Mouse (Mus musculus) layer of hippocampus, adult 11-12 months (tissue): ENCODE results near the gene Serp2.
A peak's percentile ranks its signal among the peaks of the same experiment; 100 is the strongest.

ENCODE experiments used
- DNase-seq: peaks from one replicate; pipeline ENCODE4 v3.0.0; 2022; ENCODE audit warnings: low spot score

Serp2 gene

DNA sequence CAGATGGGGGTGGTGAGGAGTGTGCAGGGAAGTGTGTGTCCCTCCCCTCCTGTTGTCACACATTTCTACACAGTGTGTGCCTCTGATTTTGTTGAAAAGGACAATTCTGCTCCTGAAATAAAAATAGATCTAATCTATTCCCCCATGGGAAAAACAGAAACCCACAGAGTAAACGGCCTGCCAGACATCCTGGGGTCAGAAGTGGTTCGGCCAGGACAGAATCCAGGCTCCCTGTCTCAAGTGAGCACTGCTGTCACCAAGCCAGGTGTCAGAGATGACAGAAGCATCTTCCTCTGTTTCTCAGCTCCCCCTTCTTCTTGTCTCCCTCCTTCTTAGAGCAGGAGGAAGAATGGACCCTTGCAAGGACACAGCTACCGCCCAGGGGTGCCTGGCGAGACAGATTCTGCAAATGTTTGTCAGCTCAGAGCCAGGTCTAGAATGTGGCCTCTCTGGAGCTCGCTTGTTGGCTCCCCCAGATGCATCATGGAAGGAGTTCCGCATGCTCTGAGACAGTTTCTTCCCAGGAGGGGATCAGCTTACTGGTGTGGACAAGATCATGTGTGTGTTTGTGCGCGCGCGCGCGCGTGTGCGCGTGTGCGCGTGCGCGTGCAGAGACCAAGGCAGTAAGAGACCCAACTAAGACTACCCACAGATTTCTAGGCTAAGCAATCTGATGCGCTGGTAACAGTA, 29.5 kb downstream of the Serp2 start:
- DNase-seq: no peak

DNA sequence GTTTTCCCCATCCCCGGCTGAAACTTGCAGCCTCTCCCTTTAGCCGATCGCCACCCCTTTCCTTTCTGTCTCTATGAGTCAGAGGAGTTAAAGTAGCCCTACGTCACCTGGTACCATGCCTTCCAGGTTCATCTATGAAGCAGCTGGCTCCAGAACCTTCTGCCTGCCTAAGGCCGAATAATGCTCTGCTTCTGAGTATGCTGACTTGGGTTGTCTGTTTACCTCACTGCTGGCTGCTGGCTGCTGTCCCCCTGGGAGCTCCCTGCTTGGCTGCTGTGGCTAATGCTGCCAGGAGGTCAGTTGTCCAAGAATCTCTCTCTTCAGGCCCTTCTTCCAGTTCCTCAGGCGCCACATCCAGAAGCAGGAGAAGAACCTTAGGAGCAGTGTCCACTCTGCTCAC, 30.2 kb downstream of the Serp2 start:
- DNase-seq: no peak

DNA sequence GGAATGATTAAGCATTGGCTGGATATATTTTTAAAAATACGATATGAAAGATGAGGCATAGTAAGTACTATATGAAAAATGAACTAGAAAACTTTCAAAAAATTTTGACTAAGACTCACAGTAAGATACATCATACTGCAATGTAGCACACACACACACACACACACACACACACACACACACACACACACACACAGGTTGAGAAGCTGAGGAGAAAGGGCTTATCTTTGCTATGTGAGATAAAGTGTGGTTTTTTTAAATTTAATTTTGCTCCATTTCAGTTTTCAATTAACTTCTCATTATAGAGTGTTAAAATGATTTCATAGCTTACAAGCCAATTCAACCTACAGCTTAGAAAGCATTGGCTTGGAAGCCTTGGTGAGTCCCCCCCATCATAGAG, 33.3 kb downstream of the Serp2 start:
- no peak for DNase-seq

DNA sequence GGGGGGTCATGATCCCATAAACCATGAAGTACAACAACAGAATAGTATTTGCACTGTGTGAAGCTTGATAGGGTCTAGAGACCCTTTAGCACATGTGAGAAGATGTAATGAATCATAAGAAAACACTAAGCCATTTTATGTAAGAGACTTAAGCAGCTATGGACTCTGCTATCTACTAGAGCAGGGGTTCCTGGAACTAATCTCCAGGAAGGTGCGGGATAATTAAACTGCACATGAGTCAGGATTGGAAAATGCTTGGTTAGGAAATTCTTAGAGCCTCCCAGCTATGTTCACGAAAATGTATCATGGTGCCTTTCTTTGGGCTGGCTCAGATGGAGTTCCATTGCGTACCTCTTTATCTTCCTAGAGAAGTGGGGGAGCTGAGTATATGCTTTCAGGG, 35.4 kb downstream of the Serp2 start:
- DNase-seq: no peak

DNA sequence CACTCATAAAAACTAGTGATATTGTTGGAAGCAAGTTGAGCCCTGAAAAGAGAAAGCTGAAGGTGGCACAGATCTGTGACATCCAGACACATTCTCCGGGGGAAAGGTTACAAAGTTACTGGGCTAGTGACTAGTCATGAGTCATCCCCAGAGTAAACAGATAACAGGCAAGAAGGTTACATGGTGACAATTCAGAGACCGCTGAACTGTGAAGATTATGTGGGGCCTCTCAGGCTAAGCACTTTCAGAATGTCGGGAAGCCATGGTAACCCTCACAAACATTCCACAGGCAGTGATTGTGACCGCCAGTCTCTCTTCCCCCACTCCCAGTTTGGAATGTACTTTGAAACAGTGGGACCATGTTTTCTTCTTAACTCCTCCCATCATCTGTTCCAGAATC, 36.1 kb downstream of the Serp2 start:
- DNase-seq: no peak

DNA sequence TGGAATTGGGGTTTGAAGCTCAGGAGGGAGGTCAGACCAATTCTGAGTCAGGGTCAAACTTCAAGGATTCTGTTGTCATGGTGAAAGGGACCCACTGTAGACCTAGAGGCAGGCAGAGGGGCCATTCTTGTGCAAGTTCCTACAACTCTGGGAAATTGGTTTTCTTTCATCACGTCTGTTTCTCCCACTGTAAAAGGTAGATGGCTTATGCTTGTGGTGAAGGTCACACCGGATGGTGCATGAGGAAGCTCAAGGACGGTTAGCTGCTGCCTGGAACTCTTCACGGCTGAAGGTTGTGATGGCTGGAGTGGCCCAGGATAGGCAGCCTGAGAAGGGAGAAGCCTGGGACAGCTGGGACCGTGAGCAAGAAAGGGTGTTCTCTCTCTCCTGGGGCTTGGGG, 38.5 kb downstream of the Serp2 start:
- DNase-seq: no peak

DNA sequence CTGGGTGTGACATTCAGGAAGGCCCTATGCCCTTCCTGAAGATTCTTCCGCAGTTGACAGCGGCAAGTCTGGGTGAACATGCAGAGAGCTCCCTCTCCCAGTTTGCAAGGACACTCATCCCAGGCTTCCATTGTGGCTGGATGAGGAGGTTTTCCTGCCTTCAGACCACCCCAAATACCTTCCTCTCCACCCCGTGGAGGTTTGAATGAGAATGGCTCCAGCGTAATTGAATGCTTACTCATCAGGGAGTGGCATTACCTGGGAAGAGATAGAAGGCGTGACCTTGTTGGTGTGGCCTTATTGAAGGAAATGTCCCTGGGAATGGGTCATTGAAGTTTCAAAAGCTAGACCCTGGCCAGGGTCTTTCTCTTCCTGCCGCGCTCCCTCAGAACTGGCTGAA, 41.1 kb downstream of the Serp2 start:
- no peak for DNase-seq

DNA sequence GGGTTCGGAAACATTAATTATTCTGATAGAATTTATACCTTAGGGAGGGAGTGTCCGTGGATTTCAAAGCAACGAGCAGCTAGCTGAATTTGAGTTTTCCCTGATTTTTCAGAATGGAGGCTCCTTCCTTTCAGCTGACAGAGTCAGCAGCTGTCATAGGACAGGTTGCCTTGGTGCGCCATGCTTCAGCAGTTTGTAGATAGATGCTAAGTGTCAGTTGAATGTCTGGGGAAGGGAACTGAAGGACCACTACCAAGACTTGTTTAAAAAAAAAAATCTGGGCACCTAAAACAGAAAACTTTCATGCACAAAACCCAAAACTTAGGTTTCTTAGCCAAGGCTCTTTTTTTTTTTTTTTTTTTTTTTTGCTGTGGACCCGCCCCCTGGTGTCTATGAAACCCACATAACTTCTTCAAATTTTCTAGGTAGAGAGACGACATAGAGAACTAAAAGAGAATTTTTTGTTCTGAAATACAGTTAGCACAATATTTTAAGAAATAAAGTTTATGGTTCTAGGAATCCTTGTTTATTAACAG, 42.6 kb downstream of the Serp2 start:
- DNase-seq: no peak

DNA sequence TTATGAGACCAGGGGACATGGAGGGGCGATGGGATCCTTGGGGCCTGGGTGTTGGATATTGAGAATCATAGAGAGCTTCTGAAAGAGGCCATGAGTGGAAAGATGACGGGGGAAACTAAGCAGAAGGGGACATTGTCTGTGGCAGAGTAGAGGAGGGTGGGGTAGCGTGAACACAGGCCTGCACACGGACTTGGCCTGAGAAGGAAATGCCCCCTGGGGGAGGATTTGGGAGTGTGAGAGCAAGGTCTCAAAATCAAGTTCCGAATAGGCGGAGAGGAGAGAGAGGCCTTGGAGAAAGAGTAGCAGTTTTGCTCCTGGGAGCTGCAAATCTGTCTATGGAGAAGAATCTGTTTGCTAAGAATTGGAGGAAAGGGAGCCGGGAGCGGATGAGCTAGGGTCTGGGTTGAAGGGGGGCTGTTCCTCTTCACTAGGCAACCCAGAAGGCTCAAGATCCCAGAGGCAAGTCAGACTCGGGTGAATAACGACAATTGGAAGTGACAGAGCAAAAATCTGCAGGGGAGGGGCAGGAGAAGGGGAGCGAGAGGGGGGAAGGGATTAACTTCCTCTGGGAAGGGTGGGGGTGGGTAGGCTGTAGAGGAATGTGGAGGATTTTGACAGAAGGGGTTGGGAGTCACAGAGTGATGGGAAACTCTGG, 43.2 kb downstream of the Serp2 start:
- no peak for DNase-seq

DNA sequence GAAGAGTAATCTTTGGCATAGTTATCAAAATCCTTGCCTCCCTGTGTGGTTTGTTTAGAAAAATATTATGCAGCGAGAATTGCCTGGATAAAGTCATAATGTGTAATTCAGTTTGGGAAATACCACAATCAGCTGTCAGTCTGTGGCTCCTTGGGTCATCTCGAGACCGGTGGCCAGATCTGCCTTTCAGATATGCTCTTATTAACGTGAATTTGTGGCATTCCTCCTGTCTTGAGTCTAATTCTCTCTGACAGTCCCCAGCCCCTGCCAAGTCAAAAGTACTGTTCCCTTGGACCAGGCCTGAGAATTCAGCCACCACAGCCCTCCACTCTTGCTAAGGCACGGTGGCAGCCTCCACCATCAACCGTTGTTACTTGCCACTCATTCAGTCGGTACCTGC, 44.7 kb downstream of the Serp2 start:
- DNase-seq: no peak

DNA sequence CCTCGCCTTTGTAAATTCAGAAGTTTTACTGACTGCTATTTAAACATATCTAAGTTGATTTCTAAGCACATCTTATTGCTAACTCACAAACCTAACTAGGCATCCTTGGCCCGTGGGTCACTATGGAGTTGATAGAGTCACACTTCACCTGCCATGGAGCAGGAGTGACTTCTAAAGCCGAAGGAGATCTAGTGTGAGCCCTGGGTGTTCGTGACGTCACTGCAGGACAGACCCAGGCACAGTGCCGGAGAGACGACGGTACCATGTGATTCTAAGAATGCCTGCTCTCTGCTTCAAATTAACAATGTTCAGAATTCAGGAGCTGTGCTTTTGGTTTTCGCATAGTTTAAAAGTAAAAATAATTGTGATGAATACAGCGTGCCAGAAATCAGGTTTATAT, 48.0 kb downstream of the Serp2 start:
- DNase-seq: no peak

DNA sequence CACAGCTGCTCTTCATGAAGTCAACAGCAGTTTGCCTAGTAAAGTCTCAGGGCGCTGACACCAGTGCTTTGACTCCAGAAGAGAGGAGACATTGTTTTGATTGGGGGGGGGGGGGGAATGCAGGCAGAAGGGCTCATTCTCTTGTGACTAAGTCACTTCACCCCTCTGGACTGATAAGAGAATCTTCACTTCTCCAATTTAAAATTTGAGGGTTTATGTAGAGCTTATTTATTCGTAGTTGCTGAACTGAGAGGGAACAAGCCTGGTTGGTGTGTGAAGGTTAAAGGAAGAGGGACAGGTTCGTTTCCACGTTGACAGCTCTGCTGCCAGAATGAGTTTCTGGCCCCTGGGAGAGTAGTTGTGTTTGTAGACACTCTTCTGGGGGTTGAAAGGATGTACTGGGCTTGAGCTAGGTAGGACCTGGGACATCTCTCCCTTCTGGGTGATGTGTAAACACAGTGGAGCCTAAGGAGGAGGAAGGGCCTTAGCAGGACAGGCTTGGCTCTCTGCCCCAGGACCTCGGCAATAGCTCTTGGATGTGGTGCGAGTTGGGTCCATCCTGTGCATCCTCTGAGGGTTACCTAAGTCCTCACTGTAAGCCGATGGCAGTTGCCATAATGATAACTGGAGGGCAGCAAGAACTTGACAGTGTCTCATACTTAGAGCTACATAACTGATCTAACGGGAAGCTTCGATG, 48.7 kb downstream of the Serp2 start:
- no peak for DNase-seq

DNA sequence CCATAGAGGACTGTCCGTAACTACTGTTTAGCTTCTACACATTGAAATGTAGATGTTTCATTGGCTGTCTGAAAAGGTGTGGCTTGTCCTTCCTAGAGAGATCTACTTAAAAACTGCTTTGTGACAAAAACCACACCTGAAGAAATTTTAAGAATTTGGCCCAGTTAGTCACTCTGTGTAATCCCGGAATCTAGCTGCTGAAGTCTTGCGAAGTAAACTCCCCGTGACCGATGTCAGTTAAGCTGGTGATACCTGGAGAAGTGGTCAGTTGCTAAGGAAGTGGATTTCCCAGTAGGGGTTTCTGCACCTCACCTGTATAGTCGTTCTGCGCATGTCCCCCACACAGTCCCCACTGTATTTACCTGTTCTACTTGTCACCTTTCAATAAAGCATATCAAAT, 49.3 kb downstream of the Serp2 start:
- DNase-seq: no peak

DNA sequence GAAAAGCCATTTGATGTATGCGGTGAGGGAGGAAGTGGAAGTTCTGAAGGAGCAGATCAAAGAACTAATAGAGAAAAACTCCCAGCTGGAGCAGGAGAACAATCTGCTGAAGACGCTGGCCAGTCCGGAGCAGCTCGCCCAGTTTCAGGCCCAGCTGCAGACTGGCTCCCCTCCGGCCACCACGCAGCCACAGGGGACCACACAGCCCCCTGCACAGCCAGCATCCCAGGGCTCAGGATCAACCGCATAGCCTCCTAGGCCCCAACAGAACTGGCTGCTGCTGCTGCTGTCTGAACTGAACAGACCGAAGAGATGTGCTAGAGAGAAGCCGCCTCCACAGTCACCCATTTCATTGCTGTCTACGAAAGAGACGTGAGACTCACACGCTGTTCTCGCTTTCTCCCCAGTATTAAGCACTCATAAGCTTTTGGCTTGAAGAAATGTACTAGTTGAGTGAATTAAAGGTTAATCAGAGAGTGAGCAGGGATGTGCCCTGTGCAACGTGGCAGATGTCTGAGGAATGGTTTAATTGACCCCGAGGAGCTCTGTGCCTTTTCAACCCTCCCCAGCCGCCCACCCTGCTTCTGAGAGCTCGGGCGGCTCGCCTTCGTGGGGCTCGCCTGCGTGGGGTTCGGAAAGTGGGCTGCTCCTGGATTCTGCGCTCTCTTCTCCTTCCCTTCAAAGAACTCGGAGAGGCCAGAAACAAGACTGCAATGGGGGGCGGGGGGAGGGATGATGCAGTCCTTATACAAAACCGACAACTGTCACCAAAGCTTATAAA, 50.1 kb downstream of the Serp2 start:
- DNase-seq: peak; percentile 40

DNA sequence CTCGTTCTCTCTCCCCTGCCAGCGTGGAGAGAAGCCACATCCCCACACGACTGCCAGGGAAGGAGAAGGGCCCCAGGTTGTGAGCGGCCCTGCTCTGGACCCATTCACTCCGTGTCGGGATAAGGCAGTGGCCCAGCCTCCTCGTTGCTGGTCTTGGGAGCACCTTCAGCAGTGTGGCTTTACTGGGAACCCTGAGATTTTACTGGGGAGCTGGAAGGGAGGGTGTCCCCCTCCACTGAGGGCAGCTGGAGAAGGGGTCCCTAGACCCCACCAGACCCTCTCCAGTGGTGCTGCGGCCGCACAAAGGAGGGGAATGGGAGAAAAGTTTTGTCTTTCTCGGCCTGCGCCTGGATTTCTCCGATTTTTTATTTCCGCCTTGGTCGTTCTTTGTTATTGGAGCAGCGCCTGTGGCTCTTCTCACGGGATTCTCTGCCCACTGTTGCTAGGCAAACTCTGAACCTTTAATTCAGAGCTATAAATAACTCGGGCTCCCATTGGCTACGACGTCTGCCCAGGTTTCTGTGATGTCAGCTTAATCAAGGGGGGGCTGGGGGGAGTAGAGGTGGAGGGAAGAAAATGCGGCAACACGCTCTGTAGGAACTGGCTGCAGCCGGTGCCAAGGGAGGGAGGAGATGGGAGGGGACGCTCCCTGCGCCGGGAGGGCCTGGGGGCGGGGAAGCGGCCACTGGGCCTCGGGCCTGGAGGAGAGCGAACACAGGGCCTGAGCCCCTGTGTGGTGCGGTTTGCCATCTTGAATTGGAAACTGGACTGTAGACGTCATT, 51.1 kb downstream of the Serp2 start:
- DNase-seq: peak; percentile 82

DNA sequence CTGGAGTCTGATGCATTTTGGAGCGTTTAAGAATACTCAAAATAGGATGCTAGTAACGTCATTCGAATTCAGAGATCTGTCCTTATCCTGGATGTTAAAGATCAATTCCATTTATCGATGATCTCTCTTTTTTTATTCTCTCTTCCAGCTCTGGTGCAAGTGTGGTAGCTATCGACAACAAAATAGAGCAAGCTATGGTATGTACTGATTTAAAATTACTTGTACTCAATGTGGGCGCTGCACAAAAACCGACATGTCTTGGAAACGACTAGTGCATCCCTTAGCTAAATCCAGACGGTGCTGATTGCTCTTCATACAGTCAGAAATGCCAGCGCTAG, 51.6 kb downstream of the Serp2 start:
- peak; percentile 44 for DNase-seq

DNA sequence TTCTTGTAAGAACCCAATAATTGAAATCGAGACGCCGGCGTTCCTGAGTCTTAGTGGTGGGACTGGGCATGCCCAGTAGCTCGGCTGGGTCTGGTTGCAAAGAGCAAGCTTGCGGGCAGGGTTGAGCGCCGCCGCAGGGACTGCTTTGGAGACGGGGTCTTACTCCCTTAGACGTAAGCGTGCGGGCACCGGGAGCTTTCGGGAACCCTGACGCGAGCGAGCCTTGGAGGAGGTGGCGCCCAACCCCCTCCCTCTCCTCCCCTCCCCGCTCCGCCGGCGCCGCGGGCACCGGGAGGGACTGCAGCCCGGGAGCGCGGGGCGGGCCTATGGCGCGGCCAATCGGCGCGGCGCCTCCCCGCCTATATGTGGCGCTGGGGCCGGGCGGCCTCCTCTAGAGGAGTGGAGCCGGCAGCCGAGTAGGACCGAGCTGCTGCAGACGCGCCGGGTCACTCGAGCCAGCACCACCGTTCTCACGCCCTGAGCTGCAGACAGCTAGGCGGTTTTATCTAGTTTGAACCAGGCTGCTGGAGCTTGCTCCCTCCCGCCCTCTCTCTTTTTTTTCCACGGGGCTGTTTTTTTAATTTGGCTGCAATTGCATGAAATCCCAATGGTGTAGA, 52.5 kb downstream of the Serp2 start:
- peak; percentile 93 for DNase-seq

DNA sequence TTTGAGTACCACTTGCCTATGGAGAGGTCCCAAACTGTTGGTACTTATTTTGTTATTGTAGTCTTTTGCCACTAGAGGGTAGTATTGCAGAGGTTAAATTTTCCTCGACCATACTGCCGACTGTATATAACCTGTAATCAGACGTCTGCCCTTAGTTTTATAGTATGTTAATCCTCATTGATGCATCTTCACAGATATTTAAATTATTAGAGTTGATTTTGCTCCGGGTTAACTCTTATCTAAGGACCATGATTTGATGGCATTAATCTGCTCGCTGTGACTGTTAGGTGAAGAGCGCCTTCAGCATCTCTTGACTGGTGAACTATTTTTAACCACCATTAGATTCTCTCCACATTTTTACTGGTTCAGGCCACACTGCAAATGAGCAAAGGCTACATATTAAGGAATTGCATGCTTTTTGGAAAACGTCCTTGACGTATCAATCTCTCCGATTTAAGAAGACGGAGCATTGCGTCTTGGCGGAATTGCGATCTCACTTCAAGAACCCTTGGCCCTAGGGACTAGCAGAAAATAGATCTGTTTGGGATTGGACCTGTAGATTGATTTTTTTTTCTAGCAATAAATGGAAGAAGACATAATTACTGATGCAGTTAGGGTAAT, 53.3 kb downstream of the Serp2 start:
- peak; percentile 31 for DNase-seq

DNA sequence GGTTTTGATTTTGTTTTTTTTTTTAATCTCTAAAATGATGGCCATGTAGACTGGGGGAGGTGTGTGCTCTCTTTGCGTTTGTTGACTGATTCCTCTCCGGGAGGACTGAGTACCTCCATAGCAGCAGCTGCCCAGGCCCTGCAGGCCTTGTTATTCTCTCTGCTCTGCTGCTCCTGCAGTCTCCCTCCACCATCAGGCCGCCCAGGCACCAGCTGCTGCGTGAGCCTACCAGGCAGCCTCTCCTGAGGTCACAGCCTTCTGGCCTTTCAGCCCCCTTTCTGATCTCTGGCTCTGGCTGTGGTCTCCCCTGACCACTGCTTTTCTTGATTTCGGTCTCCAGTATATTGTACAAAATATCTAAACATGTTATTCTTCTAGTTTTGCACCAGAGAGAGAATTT, 56.7 kb downstream of the Serp2 start:
- DNase-seq: peak; percentile 8

DNA sequence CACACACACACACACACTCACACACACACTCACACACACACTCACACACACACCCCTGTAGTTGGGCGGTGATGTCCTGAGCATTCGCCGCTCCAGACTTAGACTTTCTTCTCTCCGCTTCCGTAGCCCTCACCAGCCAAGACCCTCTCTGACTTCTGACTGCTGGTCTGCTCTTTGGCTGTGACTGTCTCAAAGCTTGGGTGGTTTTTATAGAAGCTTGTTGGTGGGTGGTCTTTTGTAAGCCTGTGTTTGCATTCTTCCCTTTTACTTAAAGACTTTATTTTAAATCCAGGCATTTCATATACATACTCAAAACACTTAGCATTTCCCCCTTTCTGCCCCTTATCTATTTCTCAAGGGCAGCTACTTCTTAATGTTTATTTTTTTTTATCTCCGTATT, 57.2 kb downstream of the Serp2 start:
- DNase-seq: no peak

DNA sequence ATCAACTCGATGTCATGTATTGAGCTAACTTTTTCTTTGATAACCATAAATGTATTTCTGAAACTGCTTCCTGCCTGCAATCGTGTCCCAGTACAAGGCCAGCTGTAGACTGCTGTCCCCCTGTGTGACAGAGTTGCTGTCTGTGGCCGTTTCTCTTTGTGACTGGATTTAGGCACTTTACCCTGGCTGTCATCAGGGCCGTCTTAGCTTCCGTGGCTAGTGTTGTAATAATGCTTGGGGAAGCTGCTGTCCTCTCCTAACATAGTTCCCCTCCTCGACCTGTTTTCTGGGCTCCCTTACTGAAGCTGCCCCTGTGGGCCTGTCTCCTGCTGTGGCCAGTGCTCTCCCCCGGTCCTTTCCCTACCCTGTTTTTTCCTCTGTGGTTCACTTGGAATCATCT, 58.5 kb downstream of the Serp2 start:
- no peak for DNase-seq
